Mouse (Mus musculus) limb, embryonic 14.5 days (tissue): Measurements from ENCODE around the gene Cntfr. TPM values are rescaled to one million over a fixed set of nuclear protein-coding genes. Genes with fewer than 3 reads are reported as not detected.
A peak's percentile ranks its signal among the peaks of the same experiment; 100 is the strongest.

Source experiments
- ATAC-seq: fragments of 200-750 bp; cut with Nextera tagmentation; 2 replicates; pipeline ENCODE4 v1.8.0; 2017; ENCODE audit warnings: low read depth, moderate number of reproducible peaks, moderate TSS enrichment; ENCODE audit not compliant: low FRiP score
- DNase-seq: peaks from one replicate; pipeline ENCODE4 v3.0.0-alpha.2; 2015; ENCODE audit warnings: low spot score
- H3K27ac ChIP-seq: fragments of 300-500 bp; sonication (generic); replicated peaks from 2 replicates; pipeline ENCODE4 v1.5.1; 2014; ENCODE audit warnings: low read depth, mild to moderate bottlenecking, low read length, moderate library complexity, mixed read lengths
- H3K27me3 ChIP-seq: fragments of 300-500 bp; sonication (generic); 2 replicates; pipeline ENCODE4 v1.6.1; 2014; ENCODE audit warnings: low read length, mixed read lengths; ENCODE audit not compliant: control insufficient read depth, insufficient read depth
- H3K36me3 ChIP-seq: fragments of 300-500 bp; sonication (generic); 2 replicates; pipeline ENCODE4 v1.6.1; 2014; ENCODE audit warnings: mild to moderate bottlenecking, low read length, moderate library complexity, mixed read lengths; ENCODE audit not compliant: control insufficient read depth, insufficient read depth
- H3K4me1 ChIP-seq: fragments of 300-500 bp; sonication (generic); 2 replicates; pipeline ENCODE4 v1.6.1; 2014; ENCODE audit warnings: antibody characterized with exemption, low read length, mixed read lengths; ENCODE audit not compliant: control insufficient read depth, insufficient read depth
- H3K4me2 ChIP-seq: fragments of 300-500 bp; sonication (generic); replicated peaks from 2 replicates; pipeline ENCODE4 v1.6.1; 2014; ENCODE audit warnings: low read depth, mild to moderate bottlenecking, low read length, moderate library complexity; ENCODE audit not compliant: severe bottlenecking
- H3K4me3 ChIP-seq: fragments of 300-500 bp; sonication (generic); replicated peaks from 2 replicates; pipeline ENCODE4 v1.5.1; 2014; ENCODE audit warnings: low read length
- H3K9ac ChIP-seq: fragments of 300-500 bp; sonication (generic); 2 replicates; pipeline ENCODE4 v1.6.1; 2014; ENCODE audit warnings: mild to moderate bottlenecking, low read depth, low read length, moderate library complexity; ENCODE audit not compliant: severe bottlenecking
- H3K9me3 ChIP-seq: fragments of 300-500 bp; sonication (generic); 2 replicates; pipeline ENCODE4 v1.6.1; 2016; ENCODE audit warnings: low read length; ENCODE audit not compliant: control insufficient read depth
- POLR2A ChIP-seq: fragments of 200-500 bp; IDR thresholded peaks from 2 replicates; pipeline ENCODE4 v1.8.0; 2012; ENCODE audit warnings: inconsistent platforms, mild to moderate bottlenecking, moderate library complexity, borderline replicate concordance; ENCODE audit not compliant: insufficient read depth, insufficient read length; ENCODE audit errors: extremely low read depth
- WGBS: fragments of 180-500 bp; shearing (Covaris S2); extraction: QIAGEN DNeasy Blood & Tissue Kit; methylation state at CpG from one replicate; pipeline ENCODE4 v1.1.7; 2014; 5-methylcytosine and 5-hydroxymethylcytosine counted together
- polyA plus RNA-seq, 2 experiments: library from polyadenylated mRNA; depleted of rRNA in 1 of 2; stranded (reverse) in 1 of 2; unstranded in 1 of 2; fragments of >200 nt; fragmentation: Nextera tagmentation in 1 of 2; extraction: Ambion mirVana in 1 of 2; gene quantifications; 2 replicates each; pipeline versions ENCODE4 v1.2.1 to v1.2.3; 2012 to 2014

Gene Cntfr
- polyA plus RNA-seq, 2 experiments, result 5.4 to 34.2 TPM

GRCm38 (mm10) chr4:41659556-41659955 lies 37.3 kb downstream of the Cntfr start:
- Histone ChIP-seq H3K9ac (no peak overlapping the region), H3K9me3 (no peaks in the 10 kb centered on the region), H3K36me3 (no peaks in the 10 kb centered on the region), H3K4me3 (no peak overlapping the region), H3K4me1 (peaks cover 49% of the 10 kb centered on the region), H3K27me3 (peaks cover 27% of the 10 kb centered on the region), H3K4me2 (no peak overlapping the region; the same call in 1 of the 2 replicates), H3K27ac (no peak overlapping the region)
- TF ChIP-seq POLR2A, result no peak
- ATAC-seq (peak; percentile 31; the same call in 1 of the 2 replicates), DNase-seq (no peak)
- WGBS, result 17% methylated on average over 13 of the region's 13 CpGs

- Histone ChIP-seq H3K27me3 (peaks cover 23% of the 10 kb centered on the region), H3K9me3 (no peaks in the 10 kb centered on the region), H3K4me1 (peaks cover 41% of the 10 kb centered on the region), H3K36me3 (no peaks in the 10 kb centered on the region), H3K9ac (no peak overlapping the region), H3K27ac (no peak overlapping the region), H3K4me2 (peak overlapping the region; percentile 23; the same call in 1 of the 2 replicates), H3K4me3 (no peak overlapping the region)
- 8% methylated on average over 21 of the region's 25 CpGs for WGBS
- no peak for ATAC-seq
- no peak for DNase-seq
- no peak for TF ChIP-seq POLR2A
Observed at GRCm38 (mm10) chr4:41658566-41659384, 38.1 kb downstream of the Cntfr start.

DNA sequence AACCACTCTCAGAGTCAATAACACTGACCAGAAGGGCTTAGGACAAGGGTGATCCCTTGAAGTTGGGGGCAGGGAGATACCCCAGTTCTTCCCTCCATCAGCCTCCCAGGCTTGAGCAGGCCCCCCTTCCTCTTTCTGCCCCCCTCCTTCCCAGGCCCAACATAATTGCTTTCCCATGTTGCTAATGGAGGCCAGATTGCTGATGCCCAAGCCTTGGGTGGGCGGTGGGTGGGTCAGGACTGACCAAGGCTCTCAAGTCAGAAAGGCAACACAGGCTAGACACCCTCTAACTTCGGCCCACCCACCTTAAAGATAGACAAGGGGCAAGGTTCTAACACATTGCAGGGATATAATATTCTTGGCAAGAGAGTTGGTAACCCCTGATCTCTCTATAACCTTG lies 41.4 kb downstream of the Cntfr start:
- no peak for TF ChIP-seq POLR2A
- Histone ChIP-seq H3K36me3 (no peaks in the 10 kb centered on the region), H3K4me3 (no peak overlapping the region), H3K27me3 (0 out of 2 replicates have a peak, but pooled peaks cover 17% of the 10 kb centered on the region), H3K9ac (no peak overlapping the region), H3K4me2 (no peak overlapping the region), H3K4me1 (peaks cover 19% of the 10 kb centered on the region), H3K27ac (no peak overlapping the region), H3K9me3 (no peaks in the 10 kb centered on the region)
- ATAC-seq, result no peak
- no peak for DNase-seq
- 51% methylated on average over 2 of the region's 2 CpGs for WGBS

DNA sequence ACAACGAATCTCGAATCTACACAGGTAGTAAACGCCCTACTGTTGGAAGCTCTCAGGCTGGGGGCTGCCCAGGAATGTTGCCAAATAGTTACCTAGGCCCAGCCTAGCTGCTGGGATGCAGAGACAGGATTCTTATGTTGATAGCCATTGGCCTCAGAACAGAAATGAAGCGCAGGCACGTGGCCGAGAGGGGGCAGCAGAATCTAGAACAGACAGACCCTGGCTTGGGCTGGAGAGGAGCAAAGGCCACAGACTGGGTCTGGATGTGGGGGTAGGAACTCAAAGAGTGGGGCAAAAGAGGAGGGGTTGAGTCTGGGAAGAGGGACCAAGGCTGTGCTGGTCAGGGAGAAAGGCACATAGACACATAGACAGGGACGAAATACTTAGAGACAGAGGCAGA lies 42.7 kb downstream of the Cntfr start:
- ATAC-seq (no peak), DNase-seq (no peak)
- no peak overlapping the region for H3K4me3 ChIP-seq
- H3K9ac ChIP-seq, result no peak overlapping the region
- no peak overlapping the region for H3K27ac ChIP-seq
- H3K9me3 ChIP-seq, result no peaks in the 10 kb centered on the region
- 0 out of 2 replicates have a peak, but pooled peaks cover 17% of the 10 kb centered on the region for H3K27me3 ChIP-seq
- no peak for TF ChIP-seq POLR2A
- no peak overlapping the region for H3K4me2 ChIP-seq
- peaks cover 6% of the 10 kb centered on the region for H3K4me1 ChIP-seq
- H3K36me3 ChIP-seq, result no peaks in the 10 kb centered on the region
- 18% methylated on average over 7 of the region's 7 CpGs for WGBS

DNA sequence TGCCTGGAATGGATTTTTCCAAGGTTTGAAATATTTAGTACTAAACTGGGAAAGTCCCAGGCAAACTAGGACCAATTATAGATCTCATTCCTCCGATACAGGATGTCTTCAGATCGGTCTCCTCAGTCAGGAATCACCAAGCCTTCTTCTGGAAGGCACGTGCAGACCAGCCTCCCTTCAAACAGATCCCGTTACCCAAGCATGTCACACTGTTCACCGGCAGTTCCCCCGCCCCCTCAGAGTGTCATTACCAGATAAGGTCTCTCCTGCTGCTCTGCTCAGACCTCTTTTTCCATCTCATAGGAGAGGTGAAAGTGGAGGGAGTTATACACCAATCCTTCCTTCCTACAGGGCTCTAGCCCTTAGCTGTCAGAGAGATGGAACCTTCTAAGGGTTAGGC lies 43.2 kb downstream of the Cntfr start:
- Histone ChIP-seq H3K9ac (no peak overlapping the region), H3K4me1 (peaks cover 2% of the 10 kb centered on the region), H3K4me3 (no peak overlapping the region), H3K36me3 (no peaks in the 10 kb centered on the region), H3K4me2 (no peak overlapping the region), H3K27ac (no peak overlapping the region), H3K9me3 (no peaks in the 10 kb centered on the region), H3K27me3 (0 out of 2 replicates have a peak, but pooled peaks cover 17% of the 10 kb centered on the region)
- no peak for TF ChIP-seq POLR2A
- no peak for ATAC-seq
- DNase-seq, result no peak
- WGBS, result 59% methylated on average over 6 of the region's 6 CpGs

DNA sequence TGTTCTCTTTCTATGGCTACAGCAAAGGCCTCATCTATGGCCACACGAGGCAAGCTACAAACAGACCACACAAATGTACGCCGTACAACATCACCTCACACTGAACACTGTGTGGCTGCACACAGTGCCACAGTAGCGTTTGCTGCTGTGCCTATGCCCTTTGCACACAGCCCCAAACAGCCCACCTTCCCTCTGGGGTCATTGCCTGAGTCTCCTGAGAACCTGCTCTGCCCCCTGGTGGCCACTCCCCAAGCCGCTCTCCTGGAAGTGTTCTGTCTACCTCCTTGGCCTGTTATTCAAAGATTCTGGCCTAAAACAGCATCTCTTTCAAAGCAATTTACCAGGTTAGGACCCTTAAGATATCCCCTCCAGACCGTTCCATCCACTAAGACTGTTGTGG lies 43.6 kb downstream of the Cntfr start:
- ATAC-seq (no peak), DNase-seq (peak; percentile 58)
- no peak for TF ChIP-seq POLR2A
- Histone ChIP-seq H3K9me3 (no peaks in the 10 kb centered on the region), H3K4me3 (no peak overlapping the region), H3K36me3 (no peaks in the 10 kb centered on the region), H3K27me3 (0 out of 2 replicates have a peak, but pooled peaks cover 17% of the 10 kb centered on the region), H3K4me1 (no peaks in the 10 kb centered on the region), H3K4me2 (no peak overlapping the region), H3K9ac (no peak overlapping the region), H3K27ac (no peak overlapping the region)
- WGBS, result 36% methylated on average over 6 of the region's 6 CpGs
